Mouse (Mus musculus) midbrain, embryonic 11.5 days (tissue): ENCODE data around the gene Slc35a3. TPM values are rescaled to one million over a fixed set of nuclear protein-coding genes. Genes with fewer than 3 reads are reported as not detected.

Experiments used
- polyA plus RNA-seq: library from polyadenylated mRNA; unstranded; fragments of >200 nt; fragmentation: Nextera tagmentation; extraction: Ambion mirVana; gene quantifications from 2 replicates; pipeline ENCODE4 v1.2.1, GENCODE M21; 2014

The Slc35a3 gene
- polyA plus RNA-seq, 1 experiment from 2014 or later, result 8.2 TPM

Other genes starting within 250 kb of the Slc35a3 start
- gene Rtca, start 204.6 kb downstream of the Slc35a3 start, polyA plus RNA-seq, result 119 and 129 TPM in 2 replicates
- gene Dbt, start 199.8 kb downstream of the Slc35a3 start, polyA plus RNA-seq, result 10.5 and 14.5 TPM in 2 replicates
- gene Lrrc39, start 149.9 kb downstream of the Slc35a3 start, polyA plus RNA-seq, result 0.88 and 0.97 TPM in 2 replicates
- 36.0 and 37.5 TPM in 2 replicates for gene Sass6, start 117.8 kb downstream of the Slc35a3 start, polyA plus RNA-seq
- gene Trmt13, start 98.2 kb downstream of the Slc35a3 start, polyA plus RNA-seq, result 21.1 and 23.5 TPM in 2 replicates
- gene Mfsd14a, start 50.2 kb downstream of the Slc35a3 start, polyA plus RNA-seq, result 88.7 and 91.6 TPM in 2 replicates
- not detected in 2 replicates for gene Gm43191, start 31.6 kb downstream of the Slc35a3 start, polyA plus RNA-seq
- gene Agl, start 95.3 kb upstream of the Slc35a3 start, polyA plus RNA-seq, result 11.3 and 14.1 TPM in 2 replicates
- gene Frrs1, start 146.6 kb upstream of the Slc35a3 start, polyA plus RNA-seq, result 7.8 and 8.5 TPM in 2 replicates